Mouse (Mus musculus): Measurements from ENCODE around the gene Rps18. TPM values are rescaled to one million over a fixed set of nuclear protein-coding genes. Genes with fewer than 3 reads are reported as not detected.
"Not testable (repeated sequence)": the region's sequence is repeated elsewhere in the genome, so short reads cannot be mapped to it uniquely, and the experiment has no call there.

Rps18 gene
- polyA plus RNA-seq, 1 experiment from 2014 or later: 1,837 TPM

DNA sequence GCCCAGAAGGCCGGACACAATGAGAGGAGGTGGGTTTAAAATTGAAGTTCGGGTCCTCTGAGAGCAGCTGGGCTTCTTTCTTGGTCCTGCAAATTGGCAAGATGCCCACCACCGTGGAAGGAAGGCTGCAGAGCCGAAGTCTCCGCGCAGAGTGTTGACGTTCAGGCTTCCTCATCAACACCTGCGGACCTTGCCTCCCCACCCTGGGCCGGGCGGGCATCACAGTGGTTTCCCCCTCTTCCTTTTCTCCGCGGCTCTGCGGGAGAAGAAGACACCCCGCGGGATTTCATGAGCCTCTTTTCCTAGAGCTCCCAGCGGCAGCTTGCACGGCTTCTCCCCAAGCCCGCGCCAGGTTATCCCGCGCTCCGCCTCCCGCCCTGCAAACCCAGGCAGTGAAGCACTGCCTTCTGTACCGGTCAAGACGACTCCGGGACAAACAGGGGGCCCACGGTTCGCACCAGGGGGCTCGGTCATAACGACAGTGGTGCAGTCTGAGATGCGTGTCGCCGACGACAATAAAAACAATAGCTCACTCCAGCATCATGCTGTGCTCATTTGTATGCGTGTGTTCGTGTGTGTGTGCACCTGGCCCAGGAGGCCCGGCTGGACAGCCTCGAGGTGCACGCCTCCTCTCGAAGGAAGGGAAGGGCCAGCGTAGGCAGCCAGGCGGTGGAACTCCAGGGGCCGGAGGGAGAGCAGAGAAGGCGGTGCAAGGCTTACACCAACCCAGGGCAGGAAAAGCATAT, 47.3 kb downstream of the Rps18 start:
- Histone ChIP-seq H3K9ac (peak overlapping the region; percentile 49), H3K36me3 (peaks cover 22% of the 10 kb centered on the region), H3K27ac (peak overlapping the region; percentile 87), H3K27me3 (no peaks in the 10 kb centered on the region), H3K4me1 (peaks cover 34% of the 10 kb centered on the region), H3K4me2 (peak overlapping the region; percentile 96), H3K4me3 (peak overlapping the region; percentile 93), H3K9me3 (no peaks in the 10 kb centered on the region)
- under 1% methylated on average over 43 of the region's 44 CpGs for WGBS
- peak; percentile 51 for ATAC-seq (ENCODE audit: insufficient number of reproducible peaks, low FRiP score, low TSS enrichment, low read depth)

DNA sequence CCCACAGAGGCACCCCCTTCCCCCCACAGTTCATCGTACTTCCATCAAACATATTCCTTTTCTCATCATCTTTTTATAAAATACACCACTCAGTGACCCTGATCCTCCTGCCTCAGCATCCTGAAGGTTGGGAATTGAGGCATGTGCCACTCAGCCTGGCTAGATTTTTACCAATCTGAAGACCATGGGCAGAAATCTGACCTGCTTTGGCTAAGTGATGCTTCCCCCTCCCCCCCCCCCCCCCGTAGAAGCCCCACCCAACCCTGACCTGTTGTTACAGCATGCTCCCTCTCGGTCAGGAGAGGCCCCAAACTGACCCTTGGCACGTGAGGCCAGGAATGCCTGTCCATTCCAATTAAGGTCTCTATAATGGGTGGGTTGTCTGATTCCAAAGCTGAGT, 51.0 kb downstream of the Rps18 start, which contains the start of gene Platr17:
TSS of gene Platr17 (plus strand) at position 301 of the 400 bp plus-strand sequence.
- H3K9me3 ChIP-seq; ATAC-seq (ENCODE audit: insufficient number of reproducible peaks, low FRiP score, low TSS enrichment, low read depth); H3K4me3 ChIP-seq; H3K36me3 ChIP-seq; H3K27me3 ChIP-seq; H3K9ac ChIP-seq; H3K27ac ChIP-seq; H3K4me2 ChIP-seq: not testable (repeated sequence)
- H3K4me1 ChIP-seq: peaks cover 12% of the 10 kb centered on the region
- 50% methylated on average over 3 of the region's 4 CpGs for WGBS

DNA sequence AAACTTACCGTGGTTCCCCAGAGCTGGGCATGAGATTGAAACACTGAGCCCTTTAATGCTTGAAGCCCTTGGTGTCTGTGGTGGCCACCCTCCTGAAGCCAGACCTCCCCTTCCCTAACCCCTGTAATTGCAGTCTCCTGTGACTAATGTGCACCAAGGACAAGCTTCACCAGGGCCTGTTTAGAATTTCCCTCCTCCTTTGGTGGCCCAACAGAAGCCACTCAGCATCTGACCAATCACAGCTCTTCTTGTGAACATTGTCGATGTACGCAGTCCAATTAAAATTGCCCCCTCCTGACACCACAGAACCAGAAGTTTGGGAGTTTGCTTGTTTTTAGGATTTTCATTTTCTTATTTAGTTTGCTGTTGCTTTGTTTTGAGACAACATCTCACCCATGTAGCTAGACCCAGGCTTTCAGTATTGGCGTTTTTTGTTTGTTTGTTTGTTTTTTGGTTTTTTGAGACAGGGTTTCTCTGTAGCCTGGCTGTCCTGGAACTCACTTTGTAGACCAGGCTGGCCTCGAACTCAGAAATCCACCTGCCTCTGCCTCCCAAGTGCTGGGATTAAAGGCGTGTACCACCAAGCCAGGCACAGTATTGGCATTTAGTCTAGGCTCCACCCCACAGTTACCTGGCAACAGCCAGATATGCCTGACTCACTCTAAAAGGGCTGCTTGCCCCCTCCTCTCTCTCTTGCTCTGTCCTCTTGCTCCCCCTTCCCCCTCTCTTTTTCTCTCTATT, 51.7 kb downstream of the Rps18 start:
- H3K27me3 ChIP-seq, H3K36me3 ChIP-seq: not testable (repeated sequence)
- WGBS: 70% methylated on average over 6 of the region's 6 CpGs

DNA sequence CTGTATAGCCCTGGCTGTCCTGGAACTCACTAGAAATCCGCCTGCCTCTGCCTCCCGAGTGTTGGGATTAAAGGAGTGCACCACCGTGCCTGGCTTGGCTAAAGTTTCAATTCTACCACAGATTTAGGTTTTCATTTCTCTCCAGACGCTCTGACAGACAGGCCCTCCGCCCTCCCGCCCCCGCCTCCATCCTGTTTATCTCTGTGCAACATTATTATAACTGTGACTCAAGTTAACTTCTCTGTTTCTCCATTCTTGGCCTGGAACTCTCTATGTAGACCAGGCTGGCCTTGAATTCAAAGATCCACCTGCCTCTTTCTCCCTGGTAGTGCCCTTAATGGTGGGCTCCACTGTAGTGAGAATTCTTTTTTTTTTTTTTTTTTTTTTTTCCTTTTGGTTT, 53.3 kb downstream of the Rps18 start:
- H3K27me3 ChIP-seq: no peaks in the 10 kb centered on the region
- H3K4me1 ChIP-seq: no peaks in the 10 kb centered on the region
- H3K36me3 ChIP-seq: no peaks in the 10 kb centered on the region
- H3K9me3 ChIP-seq: no peaks in the 10 kb centered on the region
- whole genome bisulfite sequencing: 76% methylated on average over 7 of the region's 7 CpGs
- H3K9ac ChIP-seq: no peak overlapping the region
- H3K4me3 ChIP-seq: no peak overlapping the region
- H3K27ac ChIP-seq: no peak overlapping the region
- H3K4me2 ChIP-seq: no peak overlapping the region
- no peak for ATAC-seq (ENCODE audit: insufficient number of reproducible peaks, low FRiP score, low TSS enrichment, low read depth)

More for the DNA sequence above, 51.7 kb downstream of the Rps18 start:
- H3K4me3 ChIP-seq; H3K9ac ChIP-seq; H3K4me2 ChIP-seq; ATAC-seq (ENCODE audit: insufficient number of reproducible peaks, low FRiP score, low TSS enrichment, low read depth); H3K9me3 ChIP-seq; H3K27ac ChIP-seq: not testable (repeated sequence)
- H3K4me1 ChIP-seq: peaks cover 12% of the 10 kb centered on the region

DNA sequence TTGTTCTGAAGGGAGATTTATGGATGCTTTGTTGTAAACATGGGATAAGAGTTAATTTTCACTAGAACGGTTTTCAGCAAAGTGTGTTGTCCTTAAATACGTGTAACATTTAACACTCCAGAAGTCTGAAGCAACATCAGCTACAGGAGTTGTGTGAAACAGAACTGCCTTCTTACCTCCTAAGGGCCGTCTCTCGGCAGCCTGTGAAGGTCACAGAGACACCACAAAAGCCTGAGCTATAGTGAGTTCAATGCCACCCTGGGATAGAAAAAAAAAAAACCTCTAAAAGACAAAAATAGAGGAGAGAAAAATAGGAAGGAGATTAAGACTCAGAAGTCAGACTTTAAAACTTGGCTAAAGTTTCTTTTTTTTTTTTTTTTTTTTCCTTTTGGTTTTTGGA, 53.7 kb downstream of the Rps18 start:
- no peak overlapping the region for H3K27ac ChIP-seq
- no peaks in the 10 kb centered on the region for H3K4me1 ChIP-seq
- no peak overlapping the region for H3K4me2 ChIP-seq
- H3K4me3 ChIP-seq: no peak overlapping the region
- no peaks in the 10 kb centered on the region for H3K27me3 ChIP-seq
- H3K9ac ChIP-seq: no peak overlapping the region
- no peaks in the 10 kb centered on the region for H3K9me3 ChIP-seq
- ATAC-seq (ENCODE audit: insufficient number of reproducible peaks, low FRiP score, low TSS enrichment, low read depth): no peak
- H3K36me3 ChIP-seq: no peaks in the 10 kb centered on the region
- WGBS: 55% methylated on average over 4 of the region's 4 CpGs

Other genes with a start within 250 kb of the Rps18 start
- gene March2, start 237.3 kb downstream of the Rps18 start, polyA plus RNA-seq (2015; fragmentation: Nextera tagmentation; extraction: Ambion mirVana): 62.6 and 65.6 TPM in 2 replicates
- 257 and 267 TPM in 2 replicates for gene Rab11b, start 195.5 kb downstream of the Rps18 start, polyA plus RNA-seq (2015; fragmentation: Nextera tagmentation; extraction: Ambion mirVana)
- gene Angptl4, start 174.2 kb downstream of the Rps18 start, polyA plus RNA-seq (2015; fragmentation: Nextera tagmentation; extraction: Ambion mirVana): 53.1 and 62.9 TPM in 2 replicates
- gene Kank3, start 145.5 kb downstream of the Rps18 start, polyA plus RNA-seq (2015; fragmentation: Nextera tagmentation; extraction: Ambion mirVana): 29.4 and 32.3 TPM in 2 replicates
- gene Rps28, start 131.4 kb downstream of the Rps18 start, polyA plus RNA-seq (2015; fragmentation: Nextera tagmentation; extraction: Ambion mirVana): 716 and 1,053 TPM in 2 replicates
- 404 and 428 TPM in 2 replicates for gene Ndufa7, start 131.4 kb downstream of the Rps18 start, polyA plus RNA-seq (2015; fragmentation: Nextera tagmentation; extraction: Ambion mirVana)
- gene Cd320, start 112.9 kb downstream of the Rps18 start, polyA plus RNA-seq (2015; fragmentation: Nextera tagmentation; extraction: Ambion mirVana): 53.1 and 54.8 TPM in 2 replicates
- gene Gm7029, start 82.2 kb downstream of the Rps18 start, polyA plus RNA-seq (2015; fragmentation: Nextera tagmentation; extraction: Ambion mirVana): not detected in 2 replicates
- gene Kifc1, start 65.3 kb downstream of the Rps18 start, polyA plus RNA-seq (2015; fragmentation: Nextera tagmentation; extraction: Ambion mirVana): 3.5 and 7.7 TPM in 2 replicates
- 0.19 and 0.30 TPM in 2 replicates for gene Platr17, start 50.9 kb downstream of the Rps18 start, polyA plus RNA-seq (2015; fragmentation: Nextera tagmentation; extraction: Ambion mirVana)
- gene Daxx, start 46.6 kb downstream of the Rps18 start, polyA plus RNA-seq (2015; fragmentation: Nextera tagmentation; extraction: Ambion mirVana): 47.2 and 55.7 TPM in 2 replicates
- gene Tapbp, start 40.1 kb downstream of the Rps18 start, polyA plus RNA-seq (2015; fragmentation: Nextera tagmentation; extraction: Ambion mirVana): 42.1 and 46.3 TPM in 2 replicates
- gene Zbtb22, start 40.1 kb downstream of the Rps18 start, polyA plus RNA-seq (2015; fragmentation: Nextera tagmentation; extraction: Ambion mirVana): 14.0 and 15.5 TPM in 2 replicates
- 51.8 and 58.5 TPM in 2 replicates for gene Rgl2, start 26.5 kb downstream of the Rps18 start, polyA plus RNA-seq (2015; fragmentation: Nextera tagmentation; extraction: Ambion mirVana)
- gene Pfdn6, start 15.7 kb downstream of the Rps18 start, polyA plus RNA-seq (2015; fragmentation: Nextera tagmentation; extraction: Ambion mirVana): 132 and 139 TPM in 2 replicates
- gene Wdr46, start 15.3 kb downstream of the Rps18 start, polyA plus RNA-seq (2015; fragmentation: Nextera tagmentation; extraction: Ambion mirVana): 31.4 and 36.0 TPM in 2 replicates
- 5.9 and 8.3 TPM in 2 replicates for gene B3galt4, start 4.5 kb downstream of the Rps18 start, polyA plus RNA-seq (2015; fragmentation: Nextera tagmentation; extraction: Ambion mirVana)
- 46.5 and 50.4 TPM in 2 replicates for gene Vps52, start 189 bp downstream of the Rps18 start, polyA plus RNA-seq (2015; fragmentation: Nextera tagmentation; extraction: Ambion mirVana)
- 25.5 and 31.3 TPM in 2 replicates for gene H2-K1, start 44.3 kb upstream of the Rps18 start, polyA plus RNA-seq (2015; fragmentation: Nextera tagmentation; extraction: Ambion mirVana)
- 18.1 and 18.9 TPM in 2 replicates for gene Ring1, start 68.7 kb upstream of the Rps18 start, polyA plus RNA-seq (2015; fragmentation: Nextera tagmentation; extraction: Ambion mirVana)
- gene H2-Ke6, start 72.1 kb upstream of the Rps18 start, polyA plus RNA-seq (2015; fragmentation: Nextera tagmentation; extraction: Ambion mirVana): 45.0 and 50.3 TPM in 2 replicates
- gene Slc39a7, start 75.7 kb upstream of the Rps18 start, polyA plus RNA-seq (2015; fragmentation: Nextera tagmentation; extraction: Ambion mirVana): 258 and 259 TPM in 2 replicates
- gene Rxrb, start 75.8 kb upstream of the Rps18 start, polyA plus RNA-seq (2015; fragmentation: Nextera tagmentation; extraction: Ambion mirVana): 44.4 and 52.5 TPM in 2 replicates
- 94.4 and 96.5 TPM in 2 replicates for gene Col11a2, start 83.4 kb upstream of the Rps18 start, polyA plus RNA-seq (2015; fragmentation: Nextera tagmentation; extraction: Ambion mirVana)
- gene H2-Oa, start 136.3 kb upstream of the Rps18 start, polyA plus RNA-seq (2015; fragmentation: Nextera tagmentation; extraction: Ambion mirVana): 0.61 and 0.79 TPM in 2 replicates
- gene H2-DMa, start 163.5 kb upstream of the Rps18 start, polyA plus RNA-seq (2015; fragmentation: Nextera tagmentation; extraction: Ambion mirVana): 13.4 and 15.2 TPM in 2 replicates
- 104 and 112 TPM in 2 replicates for gene Brd2, start 166.6 kb upstream of the Rps18 start, polyA plus RNA-seq (2015; fragmentation: Nextera tagmentation; extraction: Ambion mirVana)
- gene H2-DMb2, start 187.3 kb upstream of the Rps18 start, polyA plus RNA-seq (2015; fragmentation: Nextera tagmentation; extraction: Ambion mirVana): 0.37 and 0.38 TPM in 2 replicates
- 2.6 and 3.3 TPM in 2 replicates for gene H2-DMb1, start 197.1 kb upstream of the Rps18 start, polyA plus RNA-seq (2015; fragmentation: Nextera tagmentation; extraction: Ambion mirVana)
- 13.2 and 13.4 TPM in 2 replicates for gene Tap1, start 231.6 kb upstream of the Rps18 start, polyA plus RNA-seq (2015; fragmentation: Nextera tagmentation; extraction: Ambion mirVana)
- 3.1 and 3.4 TPM in 2 replicates for gene Psmb9, start 231.8 kb upstream of the Rps18 start, polyA plus RNA-seq (2015; fragmentation: Nextera tagmentation; extraction: Ambion mirVana)
- 11.7 and 12.1 TPM in 2 replicates for gene Psmb8, start 241.7 kb upstream of the Rps18 start, polyA plus RNA-seq (2015; fragmentation: Nextera tagmentation; extraction: Ambion mirVana)
- 5.9 and 6.1 TPM in 2 replicates for gene Tap2, start 247.5 kb upstream of the Rps18 start, polyA plus RNA-seq (2015; fragmentation: Nextera tagmentation; extraction: Ambion mirVana)